Mouse (Mus musculus) stomach, postnatal 0 days (tissue): ENCODE data around the gene Lmntd1.

Experiments
- CTCF ChIP-seq: IDR thresholded peaks from 2 replicates; pipeline ENCODE4 v1.5.1; 2016; ENCODE audit warnings: antibody characterized with exemption, low read depth, mild to moderate bottlenecking, moderate library complexity
- EP300 ChIP-seq: optimal IDR thresholded peaks from 2 replicates; pipeline ENCODE3; 2016; ENCODE audit warnings: antibody characterized with exemption

DNA sequence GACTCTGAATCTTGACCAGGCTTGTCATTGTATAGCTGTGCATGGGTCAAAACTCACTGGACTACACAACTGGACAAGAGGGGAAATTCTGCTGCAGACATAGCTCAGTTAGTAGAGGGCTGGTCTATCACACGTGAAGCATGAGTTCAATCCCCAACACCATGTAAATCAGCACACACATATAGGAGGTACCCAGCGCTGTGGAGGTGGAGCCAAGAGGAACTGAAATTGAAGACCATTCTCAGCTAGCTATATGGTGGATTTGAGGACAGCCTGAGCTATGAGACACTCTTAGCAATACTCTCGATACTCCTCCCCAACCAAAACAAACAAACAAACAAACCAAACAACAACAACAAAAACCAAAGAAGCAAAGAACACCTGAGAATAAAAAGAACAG, 279.9 kb downstream of the Lmntd1 start:
- TF ChIP-seq CTCF: no peak
- no peak for TF ChIP-seq EP300
